5 mouse cellular contexts compared by ENCODE assay signal in genomic region chrX:126685020-126685419, GRCm38 (mm10).
A peak's percentile ranks its signal among the peaks of the same experiment; 100 is the strongest.
DNase-seq lines count a peak whose midpoint lies in the region; ATAC-seq lines count a peak whose summit lies in the region.
"Not testable (repeated sequence)": the region's sequence is repeated elsewhere in the genome, so short reads cannot be mapped to it uniquely, and the experiment has no call there.

No protein-coding gene starts in this region.

- 87% methylated on average over 8 of the region's 8 CpGs for WGBS in midbrain, embryonic 11.5 days

- H3K4me3 ChIP-seq in midbrain, embryonic 11.5 days (ENCODE audit: low read depth, low read length): not testable (repeated sequence)

- H3K4me1 ChIP-seq in midbrain, embryonic 11.5 days (ENCODE audit: control insufficient read depth, insufficient read depth, low read length): not testable (repeated sequence)

- not testable (repeated sequence) for H3K4me2 ChIP-seq in midbrain, embryonic 11.5 days

- ATAC-seq in midbrain, embryonic 11.5 days (ENCODE audit: low FRiP score): not testable (repeated sequence)

- not testable (repeated sequence) for H3K27me3 ChIP-seq in midbrain, embryonic 11.5 days (ENCODE audit: control insufficient read depth, insufficient read depth, low read length)

- H3K36me3 ChIP-seq in midbrain, embryonic 11.5 days (ENCODE audit: control insufficient read depth, insufficient read depth, low read length): not testable (repeated sequence)

- DNase-seq in 416B (ENCODE audit: low read depth): peak; percentile 32
- DNase-seq in ES-CJ7 (ENCODE audit: low read depth, low spot score): peak; percentile 11
- DNase-seq in MEL-GATA-1-ER (ENCODE audit: extremely low read depth, low read depth): peak; percentile 27
- peak; percentile 7 for DNase-seq in ZHBTc4 (ENCODE audit: low read depth, low spot score)
- peak; percentile 83 for DNase-seq in midbrain, embryonic 11.5 days (ENCODE audit: low spot score, missing footprints)

- not testable (repeated sequence) for H3K9ac ChIP-seq in midbrain, embryonic 11.5 days (ENCODE audit: low read length)

- H3K9me3 ChIP-seq in midbrain, embryonic 11.5 days (ENCODE audit: control insufficient read depth, low read length): not testable (repeated sequence)

- not testable (repeated sequence) for H3K27ac ChIP-seq in midbrain, embryonic 11.5 days (ENCODE audit: low read depth, low read length)

Comparison
In these comparisons a context has a peak if more than half of its experiments do, and no peak if none do; other contexts are left out.
1. DNase-seq: peak in every context shown above with its lines; median percentile 83 in midbrain, embryonic 11.5 days; 32 in 416B; 27 in MEL-GATA-1-ER; 11 in ES-CJ7; 7 in ZHBTc4.